Mouse (Mus musculus): Measurements from ENCODE around the gene Slx4ip. TPM values are rescaled to one million over a fixed set of nuclear protein-coding genes. Genes with fewer than 3 reads are reported as not detected.

The Slx4ip gene
- total RNA-seq, 1 experiment from 2014 or later = 6.8 TPM

DNA sequence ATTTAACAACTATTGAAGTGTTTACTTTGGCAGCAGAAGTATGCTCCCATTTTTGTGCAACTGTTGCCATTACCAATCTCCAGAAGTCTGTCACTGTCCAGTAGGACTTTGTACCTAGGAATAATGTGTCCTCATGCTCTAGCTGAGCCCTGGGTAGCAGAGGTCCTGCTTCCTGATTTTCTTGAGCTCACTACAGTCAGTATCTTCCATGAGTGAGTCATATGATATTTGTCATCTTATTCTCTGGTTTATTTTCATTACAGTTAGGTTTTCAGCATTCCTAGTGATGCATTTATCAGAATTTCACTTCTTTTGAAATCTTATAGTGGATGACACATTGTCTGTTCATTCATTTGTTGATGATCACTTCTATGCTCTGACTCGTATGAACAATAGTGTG lies 115.6 kb downstream of the Slx4ip start:
- ATAC-seq (replicated peaks in 1 of 2; ENCODE audit: insufficient read depth in 1 of 2, low FRiP score in 2 of 2, low TSS enrichment in 1 of 2, low read depth in 1 of 2, poor library complexity in 2 of 2, severe bottlenecking in 2 of 2) = no peak

- ATAC-seq (replicated peaks in 1 of 2; ENCODE audit: insufficient read depth in 1 of 2, low FRiP score in 2 of 2, low TSS enrichment in 1 of 2, low read depth in 1 of 2, poor library complexity in 2 of 2, severe bottlenecking in 2 of 2) = no peak
These were observed 121.0 kb downstream of the Slx4ip start for GRCm38 (mm10) chr2:137011980-137012379.

- no peak for ATAC-seq (replicated peaks in 1 of 2; ENCODE audit: insufficient read depth in 1 of 2, low FRiP score in 2 of 2, low TSS enrichment in 1 of 2, low read depth in 1 of 2, poor library complexity in 2 of 2, severe bottlenecking in 2 of 2)
These were observed 122.1 kb downstream of the Slx4ip start for GRCm38 (mm10) chr2:137013151-137013550.

DNA sequence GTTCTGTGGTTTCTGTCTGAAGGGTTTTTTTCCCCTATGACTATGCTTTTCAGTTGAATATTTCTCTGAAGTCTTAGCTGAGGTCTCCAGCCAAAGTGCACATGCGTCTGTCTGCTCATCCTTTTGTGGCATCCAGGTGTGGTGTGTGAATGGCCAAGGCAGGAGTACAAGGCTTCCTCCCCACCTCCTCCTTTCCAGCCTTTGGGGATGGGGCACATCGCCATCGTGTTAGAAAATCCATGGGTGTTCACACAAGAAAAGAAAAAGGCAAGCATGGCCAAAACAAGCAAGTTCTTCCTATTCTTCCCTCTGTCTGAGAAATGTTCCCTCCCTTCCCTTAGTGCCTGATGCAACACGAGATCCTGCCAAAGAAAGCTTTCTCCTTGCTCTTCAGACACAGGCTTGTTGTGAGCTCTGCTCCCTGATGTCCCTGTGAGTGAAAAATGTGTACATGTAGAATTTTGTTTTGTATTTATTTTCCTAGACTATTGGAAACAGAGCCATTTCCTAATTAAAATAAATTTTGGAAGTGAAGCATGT lies 122.9 kb downstream of the Slx4ip start:
- no peak for ATAC-seq (replicated peaks in 1 of 2; ENCODE audit: insufficient read depth in 1 of 2, low FRiP score in 2 of 2, low TSS enrichment in 1 of 2, low read depth in 1 of 2, poor library complexity in 2 of 2, severe bottlenecking in 2 of 2)

GRCm38 (mm10) chr2:137014423-137014822 lies 123.4 kb downstream of the Slx4ip start:
- no peak for ATAC-seq (replicated peaks in 1 of 2; ENCODE audit: insufficient read depth in 1 of 2, low FRiP score in 2 of 2, low TSS enrichment in 1 of 2, low read depth in 1 of 2, poor library complexity in 2 of 2, severe bottlenecking in 2 of 2)

GRCm38 (mm10) chr2:137044122-137044521 lies 153.1 kb downstream of the Slx4ip start:
- ATAC-seq (replicated peaks in 1 of 2; ENCODE audit: insufficient read depth in 1 of 2, low FRiP score in 2 of 2, low TSS enrichment in 1 of 2, low read depth in 1 of 2, poor library complexity in 2 of 2, severe bottlenecking in 2 of 2) = no peak

- ATAC-seq (replicated peaks in 1 of 2; ENCODE audit: insufficient read depth in 1 of 2, low FRiP score in 2 of 2, low TSS enrichment in 1 of 2, low read depth in 1 of 2, poor library complexity in 2 of 2, severe bottlenecking in 2 of 2) = no peak
These were observed 158.3 kb downstream of the Slx4ip start for GRCm38 (mm10) chr2:137049367-137049766.

GRCm38 (mm10) chr2:137049906-137050305 lies 158.9 kb downstream of the Slx4ip start:
- ATAC-seq (replicated peaks in 1 of 2; ENCODE audit: insufficient read depth in 1 of 2, low FRiP score in 2 of 2, low TSS enrichment in 1 of 2, low read depth in 1 of 2, poor library complexity in 2 of 2, severe bottlenecking in 2 of 2) = no peak

DNA sequence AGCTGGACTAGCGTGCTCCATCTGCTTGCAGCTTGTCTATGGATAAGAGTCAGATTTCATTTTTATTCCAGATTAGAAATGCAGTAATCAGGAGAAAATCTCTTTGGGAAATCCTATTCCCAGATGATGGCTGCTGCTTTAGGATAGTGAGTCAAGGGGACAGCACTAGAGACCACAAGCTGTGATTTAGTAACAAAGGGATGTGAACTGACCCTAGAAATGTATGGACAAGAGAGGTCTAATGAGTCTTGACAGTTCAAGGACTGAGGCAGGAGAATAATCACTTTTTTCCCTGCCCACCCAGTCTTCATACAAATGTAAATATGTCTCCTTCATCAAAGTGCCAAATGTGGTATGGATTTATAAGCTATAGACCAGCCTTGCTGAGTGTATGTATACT lies 172.8 kb downstream of the Slx4ip start:
- no peak for ATAC-seq (replicated peaks in 1 of 2; ENCODE audit: insufficient read depth in 1 of 2, low FRiP score in 2 of 2, low TSS enrichment in 1 of 2, low read depth in 1 of 2, poor library complexity in 2 of 2, severe bottlenecking in 2 of 2)

GRCm38 (mm10) chr2:137064513-137064912 lies 173.5 kb downstream of the Slx4ip start:
- no peak for ATAC-seq (replicated peaks in 1 of 2; ENCODE audit: insufficient read depth in 1 of 2, low FRiP score in 2 of 2, low TSS enrichment in 1 of 2, low read depth in 1 of 2, poor library complexity in 2 of 2, severe bottlenecking in 2 of 2)

DNA sequence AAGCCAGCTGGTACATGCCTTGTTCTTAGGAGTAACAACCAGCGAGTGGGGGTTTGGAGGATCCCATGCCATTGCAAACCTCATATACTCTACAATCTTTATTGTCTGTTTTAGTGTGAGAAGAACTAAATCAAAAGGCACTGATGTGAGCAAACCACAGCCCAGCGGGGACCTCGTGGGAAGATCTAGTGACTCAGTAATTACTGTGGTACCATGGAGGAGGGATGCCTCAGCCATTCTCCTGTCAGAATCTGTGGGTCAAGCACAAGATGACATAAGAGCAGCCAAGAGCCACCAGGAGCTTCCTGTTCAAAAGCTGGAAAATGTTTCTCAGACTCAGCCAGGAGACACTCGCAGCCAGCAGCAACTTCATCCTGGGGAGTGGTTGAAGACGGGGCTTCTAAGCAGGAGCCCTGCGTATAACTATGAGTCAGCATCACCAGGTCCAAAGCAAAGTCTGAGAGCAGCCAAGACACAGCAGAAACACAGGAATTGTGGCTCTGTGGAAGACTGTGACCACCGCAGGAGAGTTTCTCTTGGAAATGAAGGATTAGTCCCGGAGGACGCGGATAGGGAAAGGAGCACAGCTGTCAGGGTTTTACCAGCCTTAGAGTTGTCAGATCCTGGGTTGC lies 176.6 kb downstream of the Slx4ip start:
- ATAC-seq (replicated peaks in 1 of 2; ENCODE audit: insufficient read depth in 1 of 2, low FRiP score in 2 of 2, low TSS enrichment in 1 of 2, low read depth in 1 of 2, poor library complexity in 2 of 2, severe bottlenecking in 2 of 2) = no peak

- ATAC-seq (replicated peaks in 1 of 2; ENCODE audit: insufficient read depth in 1 of 2, low FRiP score in 2 of 2, low TSS enrichment in 1 of 2, low read depth in 1 of 2, poor library complexity in 2 of 2, severe bottlenecking in 2 of 2) = no peak
These were observed 182.7 kb downstream of the Slx4ip start for GRCm38 (mm10) chr2:137073473-137074312.

DNA sequence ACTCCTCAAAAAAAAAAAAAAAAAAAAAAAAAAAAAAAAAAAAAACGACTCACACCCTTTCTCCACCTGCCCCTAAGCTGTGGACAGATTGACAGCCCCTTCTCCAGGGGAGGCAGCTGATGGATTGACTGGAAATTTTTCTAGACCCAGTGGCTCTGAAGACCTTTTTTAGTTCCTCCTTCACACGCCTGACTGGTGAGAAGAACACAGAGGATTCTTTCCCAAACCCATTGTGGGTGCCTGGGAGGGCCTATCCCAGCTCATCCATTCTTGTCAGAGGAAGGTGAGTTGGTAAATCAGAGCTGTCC lies 183.2 kb downstream of the Slx4ip start:
- no peak for ATAC-seq (replicated peaks in 1 of 2; ENCODE audit: insufficient read depth in 1 of 2, low FRiP score in 2 of 2, low TSS enrichment in 1 of 2, low read depth in 1 of 2, poor library complexity in 2 of 2, severe bottlenecking in 2 of 2)

DNA sequence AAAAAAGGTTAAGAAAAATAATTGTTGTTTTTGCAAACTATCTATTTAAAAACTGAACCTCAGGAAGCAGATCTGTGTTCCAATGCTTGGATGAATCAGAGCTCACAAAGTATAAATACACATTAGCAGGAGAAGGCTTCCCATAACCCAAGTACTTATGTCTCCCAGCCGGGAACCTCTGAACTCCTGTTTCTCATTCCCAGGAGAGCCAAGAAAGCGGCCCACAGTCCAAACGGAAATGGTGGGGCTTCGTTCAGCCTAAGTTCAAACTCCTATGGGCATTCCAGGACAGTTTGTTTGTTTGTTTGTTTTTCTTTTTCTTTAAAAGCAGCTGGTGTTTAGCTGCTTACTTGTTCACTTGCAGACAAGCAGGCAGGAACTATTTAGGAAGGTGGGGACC lies 187.8 kb downstream of the Slx4ip start:
- no peak for ATAC-seq (replicated peaks in 1 of 2; ENCODE audit: insufficient read depth in 1 of 2, low FRiP score in 2 of 2, low TSS enrichment in 1 of 2, low read depth in 1 of 2, poor library complexity in 2 of 2, severe bottlenecking in 2 of 2)

- no peak for ATAC-seq (replicated peaks in 1 of 2; ENCODE audit: insufficient read depth in 1 of 2, low FRiP score in 2 of 2, low TSS enrichment in 1 of 2, low read depth in 1 of 2, poor library complexity in 2 of 2, severe bottlenecking in 2 of 2)
These were observed 188.8 kb downstream of the Slx4ip start for GRCm38 (mm10) chr2:137079721-137080320.

GRCm38 (mm10) chr2:137080468-137080867 lies 189.4 kb downstream of the Slx4ip start:
- ATAC-seq (replicated peaks in 1 of 2; ENCODE audit: insufficient read depth in 1 of 2, low FRiP score in 2 of 2, low TSS enrichment in 1 of 2, low read depth in 1 of 2, poor library complexity in 2 of 2, severe bottlenecking in 2 of 2) = 0 out of 4 replicates have a peak, but pooled peaks of 1 of the 2 experiments have one; percentile 7

DNA sequence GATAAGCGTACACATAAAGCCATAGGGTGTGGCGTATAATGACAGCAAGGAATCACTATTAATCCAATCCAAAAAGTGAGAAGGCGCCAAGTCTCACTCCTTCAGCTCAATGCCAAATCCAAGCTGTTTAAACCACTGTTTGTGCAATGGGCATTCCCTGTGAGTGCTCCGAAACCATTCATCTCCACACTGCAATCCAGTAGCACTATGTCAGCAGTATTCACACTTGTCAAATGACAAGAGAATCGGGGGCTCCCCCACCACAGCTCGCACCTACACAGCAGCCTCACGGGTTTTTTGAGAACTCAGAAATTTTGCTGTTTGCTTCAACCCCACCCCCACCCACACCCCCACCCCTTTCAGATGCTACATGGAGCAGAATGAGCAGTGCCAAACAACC lies 190.0 kb downstream of the Slx4ip start:
- no peak for ATAC-seq (replicated peaks in 1 of 2; ENCODE audit: insufficient read depth in 1 of 2, low FRiP score in 2 of 2, low TSS enrichment in 1 of 2, low read depth in 1 of 2, poor library complexity in 2 of 2, severe bottlenecking in 2 of 2)

DNA sequence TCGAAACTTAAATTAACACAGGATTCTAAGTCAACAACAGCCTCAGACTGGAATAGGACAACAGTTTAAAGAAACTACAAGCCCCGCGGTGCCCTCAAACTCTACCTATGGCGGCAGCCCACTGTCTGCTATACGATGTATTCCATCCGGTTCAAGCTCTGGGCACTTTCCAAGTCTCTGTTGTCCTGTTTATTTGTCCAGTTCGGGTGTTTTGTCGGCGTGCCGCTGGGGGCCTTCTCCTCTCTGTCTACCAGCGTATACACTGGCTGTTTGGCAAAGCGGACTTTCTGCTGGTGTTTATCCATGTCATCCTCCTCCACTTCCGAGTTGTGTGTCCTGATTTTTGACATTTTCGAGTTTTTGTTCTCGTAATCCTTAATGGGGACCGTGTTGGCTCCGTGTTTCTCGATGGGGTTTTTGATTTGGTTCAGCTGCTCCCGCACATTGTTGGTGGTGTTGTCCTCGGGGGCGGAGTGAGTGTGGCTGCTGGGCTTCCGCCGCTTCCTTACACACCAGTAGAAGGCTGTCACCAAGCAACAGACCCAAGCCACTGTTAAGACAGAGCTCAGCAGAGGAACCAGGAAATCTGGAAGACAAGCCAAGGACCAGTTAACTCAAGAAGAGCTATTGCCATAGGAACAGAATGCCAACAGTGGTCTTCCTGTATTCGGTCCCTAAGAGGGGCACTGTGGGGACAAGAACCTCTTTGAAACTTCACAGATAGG lies 192.0 kb downstream of the Slx4ip start:
- no peak for ATAC-seq (replicated peaks in 1 of 2; ENCODE audit: insufficient read depth in 1 of 2, low FRiP score in 2 of 2, low TSS enrichment in 1 of 2, low read depth in 1 of 2, poor library complexity in 2 of 2, severe bottlenecking in 2 of 2)
